ENCODE assay signal across 8 mouse cellular contexts in genomic region chr14:59626711-59627110, GRCm38 (mm10). TPM values are rescaled to one million over a fixed set of nuclear protein-coding genes. Genes with fewer than 3 reads are reported as not detected.
DNase-seq lines count a peak whose midpoint lies in the region; ATAC-seq and TF ChIP-seq lines count a peak whose summit lies in the region.

No protein-coding gene starts in this region.

- peaks cover 21% of the 10 kb centered on the region for H3K4me1 ChIP-seq in hindbrain, embryonic 16.5 days (ENCODE audit: control insufficient read depth, insufficient read depth, low read depth, low read length)
- peaks cover 2% of the 10 kb centered on the region for H3K4me1 ChIP-seq in liver, embryonic 16.5 days (ENCODE audit: control insufficient read depth, low read depth, low read length)
- no peaks in the 10 kb centered on the region for H3K4me1 ChIP-seq in stomach, postnatal 0 days (replicated peaks; ENCODE audit: control insufficient read depth, insufficient read depth)

- no peak overlapping the region for H3K27ac ChIP-seq in hindbrain, embryonic 16.5 days (ENCODE audit: low read depth, low read length)
- H3K27ac ChIP-seq in liver, embryonic 16.5 days (ENCODE audit: low read length) = no peak overlapping the region
- H3K27ac ChIP-seq in stomach, postnatal 0 days (replicated peaks) = no peak overlapping the region

- 28% methylated on average over 8 of the region's 8 CpGs for WGBS in hindbrain, embryonic 16.5 days
- WGBS in liver, embryonic 16.5 days (ENCODE audit: insufficient replicate concordance) = 36% methylated on average over 8 of the region's 8 CpGs
- WGBS in stomach, postnatal 0 days = 36% methylated on average over 8 of the region's 8 CpGs

- no peak for TF ChIP-seq EP300 in stomach, postnatal 0 days (optimal IDR thresholded peaks at IDR 0.05)

- peak overlapping the region; percentile 85 for H3K4me2 ChIP-seq in hindbrain, embryonic 16.5 days (ENCODE audit: low read length)
- 0 out of 2 replicates have a peak overlapping the region, but pooled peaks have one; percentile 65 for H3K4me2 ChIP-seq in liver, embryonic 16.5 days (ENCODE audit: low read depth, low read length)
- H3K4me2 ChIP-seq in stomach, postnatal 0 days (replicated peaks; ENCODE audit: low read depth) = peak overlapping the region; percentile 85

- peak; percentile 32 for DNase-seq in right cerebral cortex, postnatal 4 days
- no peak for DNase-seq in right cerebral cortex, adult 2 months (ENCODE audit: low spot score in 2 of 2)
- peak; percentile 43 for DNase-seq in stomach, postnatal 0 days (ENCODE audit: low spot score)
- no peak for DNase-seq in layer of hippocampus, adult 9-11 months
- no peak for DNase-seq in adrenal gland, postnatal 36 days
- DNase-seq in spleen, postnatal 4 days (ENCODE audit: low spot score in 2 of 2) = no peak

- TF ChIP-seq CTCF in stomach, postnatal 0 days (IDR thresholded peaks at IDR 0.05; ENCODE audit: low read depth) = no peak

- H3K27me3 ChIP-seq in hindbrain, embryonic 16.5 days (replicated peaks; ENCODE audit: control insufficient read depth, insufficient read depth, low read length) = peaks cover 10% of the 10 kb centered on the region
- H3K27me3 ChIP-seq in liver, embryonic 16.5 days (ENCODE audit: control insufficient read depth, insufficient read depth, low read depth, low read length) = peaks cover 32% of the 10 kb centered on the region
- no peaks in the 10 kb centered on the region for H3K27me3 ChIP-seq in stomach, postnatal 0 days (ENCODE audit: control insufficient read depth, insufficient read depth, low read length)

- peaks cover 4% of the 10 kb centered on the region for H3K36me3 ChIP-seq in hindbrain, embryonic 16.5 days (ENCODE audit: control insufficient read depth, insufficient read depth, low read length)
- no peaks in the 10 kb centered on the region for H3K36me3 ChIP-seq in liver, embryonic 16.5 days (ENCODE audit: control insufficient read depth, insufficient read depth)
- H3K36me3 ChIP-seq in stomach, postnatal 0 days (ENCODE audit: control insufficient read depth, insufficient read depth, low read length) = no peaks in the 10 kb centered on the region

- H3K9me3 ChIP-seq in hindbrain, embryonic 16.5 days (ENCODE audit: control insufficient read depth, low read length) = no peaks in the 10 kb centered on the region
- no peaks in the 10 kb centered on the region for H3K9me3 ChIP-seq in liver, embryonic 16.5 days (replicated peaks; ENCODE audit: control insufficient read depth, low read length)
- no peaks in the 10 kb centered on the region for H3K9me3 ChIP-seq in stomach, postnatal 0 days (ENCODE audit: control insufficient read depth, low read length)

- H3K4me3 ChIP-seq in hindbrain, embryonic 16.5 days (ENCODE audit: low read length) = peak overlapping the region; percentile 68
- no peak overlapping the region for H3K4me3 ChIP-seq in liver, embryonic 16.5 days (ENCODE audit: low read depth, low read length)
- H3K4me3 ChIP-seq in stomach, postnatal 0 days (ENCODE audit: low read depth, low read length) = peak overlapping the region; percentile 56

- ATAC-seq in hindbrain, embryonic 16.5 days = no peak
- ATAC-seq in liver, embryonic 16.5 days (ENCODE audit: low read depth) = no peak
- ATAC-seq in stomach, postnatal 0 days (ENCODE audit: low FRiP score, low TSS enrichment) = no peak

- H3K9ac ChIP-seq in hindbrain, embryonic 16.5 days (ENCODE audit: low read depth, low read length) = peak overlapping the region; percentile 72
- no peak overlapping the region for H3K9ac ChIP-seq in liver, embryonic 16.5 days (ENCODE audit: low read depth, low read length)
- H3K9ac ChIP-seq in stomach, postnatal 0 days (ENCODE audit: low read length) = no peak overlapping the region; the same call in 1 of the 2 replicates

RNA-seq across cellular contexts. Expression of gene Shisa2, which starts 1.6 kb away (rescaled TPM):
- polyA plus RNA-seq in hindbrain, embryonic 16.5 days (2015; fragmentation: Nextera tagmentation; extraction: Ambion mirVana) = 3.0 and 4.9 TPM in 2 replicates
- 0.37 and 0.39 TPM in 2 replicates for polyA plus RNA-seq in liver, embryonic 16.5 days (2015; fragmentation: Nextera tagmentation; extraction: Ambion mirVana)
- polyA plus RNA-seq in stomach, postnatal 0 days (2015; fragmentation: Nextera tagmentation; extraction: Ambion mirVana) = 4.4 and 4.8 TPM in 2 replicates
- total RNA-seq in adrenal gland, postnatal 36 days (2021) = 1 to 10 TPM; 1.1 to 1.4 TPM

RNA-seq across cellular contexts. Expression of gene Cdadc1, which starts 29.0 kb away (rescaled TPM):
- 26.3 and 32.3 TPM in 2 replicates for polyA plus RNA-seq in hindbrain, embryonic 16.5 days (2015; fragmentation: Nextera tagmentation; extraction: Ambion mirVana)
- 16.2 and 16.7 TPM in 2 replicates for polyA plus RNA-seq in liver, embryonic 16.5 days (2015; fragmentation: Nextera tagmentation; extraction: Ambion mirVana)
- 24.2 and 25.1 TPM in 2 replicates for polyA plus RNA-seq in stomach, postnatal 0 days (2015; fragmentation: Nextera tagmentation; extraction: Ambion mirVana)
- total RNA-seq in adrenal gland, postnatal 36 days (2021) = 10 to 100 TPM; 66.3 to 74.2 TPM

Comparison
In these comparisons a context has a peak if more than half of its experiments do, and no peak if none do; other contexts are left out.
1. DNase-seq: peak in right cerebral cortex, postnatal 4 days (single experiment) and stomach, postnatal 0 days (single experiment); none in right cerebral cortex, adult 2 months (0 of 2), layer of hippocampus, adult 9-11 months (single experiment), adrenal gland, postnatal 36 days (0 of 2) and spleen, postnatal 4 days (0 of 2).
2. Peak in every context shown above with its lines, with median percentiles within 50 percentile points of each other: H3K4me2 ChIP-seq.